Mouse (Mus musculus): ENCODE results near the gene Gja5. TPM values are rescaled to one million over a fixed set of nuclear protein-coding genes. Genes with fewer than 3 reads are reported as not detected.

Gja5 gene
- polyA plus RNA-seq, 1 experiment from 2014 or later, result 113 TPM

GRCm38 (mm10) chr3:96937606-96938005, 33.1 kb downstream of the Gja5 start:
- Histone ChIP-seq H3K4me1 (peaks cover 12% of the 10 kb centered on the region; the same call in 1 of the 2 replicates), H3K36me3 (no peaks in the 10 kb centered on the region), H3K4me2 (no peak overlapping the region), H3K9ac (0 out of 2 replicates have a peak overlapping the region, but pooled peaks have one; percentile 6), H3K27me3 (replicated peaks) (peaks cover 42% of the 10 kb centered on the region), H3K4me3 (no peak overlapping the region), H3K9me3 (no peaks in the 10 kb centered on the region), H3K27ac (replicated peaks) (no peak overlapping the region)
- WGBS, result 39% methylated on average over 5 of the region's 5 CpGs
- no peak for ATAC-seq (ENCODE audit: extremely low read depth, insufficient number of reproducible peaks, low FRiP score, low TSS enrichment)

- Histone ChIP-seq H3K27me3 (replicated peaks) (peaks cover 36% of the 10 kb centered on the region), H3K4me1 (peaks cover 12% of the 10 kb centered on the region; the same call in 1 of the 2 replicates), H3K27ac (replicated peaks) (no peak overlapping the region), H3K4me3 (peak overlapping the region; percentile 23; the same call in 1 of the 2 replicates), H3K4me2 (peak overlapping the region; percentile 54), H3K36me3 (no peaks in the 10 kb centered on the region), H3K9ac (no peak overlapping the region), H3K9me3 (peaks cover 9% of the 10 kb centered on the region; the same call in 1 of the 2 replicates)
- 6% methylated on average over 11 of the region's 11 CpGs for WGBS
- 0 out of 2 replicates have a peak, but pooled peaks have one; percentile 45 for ATAC-seq (ENCODE audit: extremely low read depth, insufficient number of reproducible peaks, low FRiP score, low TSS enrichment)
Measured at GRCm38 (mm10) chr3:96938738-96939137, 34.2 kb downstream of the Gja5 start.

GRCm38 (mm10) chr3:96942706-96943105, 38.2 kb downstream of the Gja5 start:
- Histone ChIP-seq H3K27me3 (replicated peaks) (peaks cover 6% of the 10 kb centered on the region), H3K9ac (no peak overlapping the region), H3K4me2 (no peak overlapping the region), H3K4me3 (no peak overlapping the region), H3K27ac (replicated peaks) (no peak overlapping the region), H3K9me3 (peaks cover 9% of the 10 kb centered on the region; the same call in 1 of the 2 replicates), H3K36me3 (no peaks in the 10 kb centered on the region), H3K4me1 (peaks cover 12% of the 10 kb centered on the region; the same call in 1 of the 2 replicates)
- no peak for ATAC-seq (ENCODE audit: extremely low read depth, insufficient number of reproducible peaks, low FRiP score, low TSS enrichment)
- WGBS, result 80% methylated on average over 2 of the region's 2 CpGs

GRCm38 (mm10) chr3:96953489-96954233, 49.2 kb downstream of the Gja5 start:
- ATAC-seq (ENCODE audit: extremely low read depth, insufficient number of reproducible peaks, low FRiP score, low TSS enrichment), result peak; percentile 71
- Histone ChIP-seq H3K9me3 (no peaks in the 10 kb centered on the region), H3K4me3 (peak overlapping the region; percentile 1; the same call in 1 of the 2 replicates), H3K9ac (peak overlapping the region; percentile 44; the same call in 1 of the 2 replicates), H3K27ac (replicated peaks) (peak overlapping the region; percentile 77), H3K4me1 (peaks cover 20% of the 10 kb centered on the region), H3K27me3 (replicated peaks) (no peaks in the 10 kb centered on the region), H3K36me3 (no peaks in the 10 kb centered on the region), H3K4me2 (peak overlapping the region; percentile 53)
- 27% methylated on average over 14 of the region's 14 CpGs for WGBS

GRCm38 (mm10) chr3:96960597-96960996, 56.1 kb downstream of the Gja5 start:
- peak overlapping the region; percentile 57 for H3K4me2 ChIP-seq
- peak overlapping the region; percentile 52; the same call in 1 of the 2 replicates for H3K9ac ChIP-seq
- WGBS, result 12% methylated on average over 8 of the region's 8 CpGs

GRCm38 (mm10) chr3:96963088-96964034, 58.9 kb downstream of the Gja5 start:
- H3K27me3 ChIP-seq (replicated peaks), result no peaks in the 10 kb centered on the region
- no peak overlapping the region for H3K4me2 ChIP-seq
- no peak overlapping the region for H3K4me3 ChIP-seq
- no peak overlapping the region for H3K9ac ChIP-seq
- 65% methylated on average over 12 of the region's 12 CpGs for WGBS
- H3K27ac ChIP-seq (replicated peaks), result no peak overlapping the region
- H3K4me1 ChIP-seq, result peaks cover 20% of the 10 kb centered on the region
- no peak for ATAC-seq (ENCODE audit: extremely low read depth, insufficient number of reproducible peaks, low FRiP score, low TSS enrichment)
- H3K36me3 ChIP-seq, result no peaks in the 10 kb centered on the region
- no peaks in the 10 kb centered on the region for H3K9me3 ChIP-seq

More at GRCm38 (mm10) chr3:96960597-96960996, 56.1 kb downstream of the Gja5 start:
- peak overlapping the region; percentile 61 for H3K27ac ChIP-seq (replicated peaks)
- H3K4me1 ChIP-seq, result peaks cover 20% of the 10 kb centered on the region
- no peaks in the 10 kb centered on the region for H3K36me3 ChIP-seq
- no peaks in the 10 kb centered on the region for H3K9me3 ChIP-seq
- H3K27me3 ChIP-seq (replicated peaks), result no peaks in the 10 kb centered on the region
- H3K4me3 ChIP-seq, result no peak overlapping the region
- no peak for ATAC-seq (ENCODE audit: extremely low read depth, insufficient number of reproducible peaks, low FRiP score, low TSS enrichment)

- H3K27me3 ChIP-seq (replicated peaks), result peaks cover 3% of the 10 kb centered on the region
- H3K4me3 ChIP-seq, result no peak overlapping the region
- peak overlapping the region; percentile 91 for H3K27ac ChIP-seq (replicated peaks)
- H3K9me3 ChIP-seq, result no peaks in the 10 kb centered on the region
- 5% methylated on average over 7 of the region's 7 CpGs for WGBS
- H3K36me3 ChIP-seq, result no peaks in the 10 kb centered on the region
- peak; percentile 46; the same call in 1 of the 2 replicates for ATAC-seq (ENCODE audit: extremely low read depth, insufficient number of reproducible peaks, low FRiP score, low TSS enrichment)
- H3K4me2 ChIP-seq, result peak overlapping the region; percentile 20; the same call in 1 of the 2 replicates
- peaks cover 43% of the 10 kb centered on the region for H3K4me1 ChIP-seq
- H3K9ac ChIP-seq, result peak overlapping the region; percentile 35; the same call in 1 of the 2 replicates
Measured at GRCm38 (mm10) chr3:96970986-96971385, 66.5 kb downstream of the Gja5 start.

- H3K36me3 ChIP-seq, result no peaks in the 10 kb centered on the region
- H3K4me1 ChIP-seq, result peaks cover 57% of the 10 kb centered on the region
- no peak for ATAC-seq (ENCODE audit: extremely low read depth, insufficient number of reproducible peaks, low FRiP score, low TSS enrichment)
- no peak overlapping the region for H3K27ac ChIP-seq (replicated peaks)
- peaks cover 9% of the 10 kb centered on the region for H3K27me3 ChIP-seq (replicated peaks)
- H3K9ac ChIP-seq, result no peak overlapping the region
- H3K4me2 ChIP-seq, result no peak overlapping the region
- no peak overlapping the region for H3K4me3 ChIP-seq
- H3K9me3 ChIP-seq, result no peaks in the 10 kb centered on the region
- WGBS, result 79% methylated on average over 7 of the region's 7 CpGs
Measured at GRCm38 (mm10) chr3:96974467-96974866, 70.0 kb downstream of the Gja5 start.

GRCm38 (mm10) chr3:96975628-96976027, 71.1 kb downstream of the Gja5 start:
- Histone ChIP-seq H3K4me3 (no peak overlapping the region), H3K4me2 (no peak overlapping the region), H3K36me3 (no peaks in the 10 kb centered on the region), H3K27ac (replicated peaks) (no peak overlapping the region), H3K4me1 (peaks cover 50% of the 10 kb centered on the region), H3K9me3 (no peaks in the 10 kb centered on the region), H3K27me3 (replicated peaks) (peaks cover 9% of the 10 kb centered on the region), H3K9ac (no peak overlapping the region; the same call in 1 of the 2 replicates)
- WGBS, result 60% methylated on average over 10 of the region's 10 CpGs
- no peak for ATAC-seq (ENCODE audit: extremely low read depth, insufficient number of reproducible peaks, low FRiP score, low TSS enrichment)

- no peak for ATAC-seq (ENCODE audit: extremely low read depth, insufficient number of reproducible peaks, low FRiP score, low TSS enrichment)
- no peak overlapping the region for H3K4me3 ChIP-seq
- H3K27ac ChIP-seq (replicated peaks), result no peak overlapping the region
- no peak overlapping the region for H3K4me2 ChIP-seq
- H3K27me3 ChIP-seq (replicated peaks), result peaks cover 12% of the 10 kb centered on the region
- H3K4me1 ChIP-seq, result peaks cover 36% of the 10 kb centered on the region
- H3K9ac ChIP-seq, result no peak overlapping the region
- H3K36me3 ChIP-seq, result no peaks in the 10 kb centered on the region
- no peaks in the 10 kb centered on the region for H3K9me3 ChIP-seq
- WGBS, result 87% methylated on average over 2 of the region's 2 CpGs
Measured at GRCm38 (mm10) chr3:96977507-96977906, 73.0 kb downstream of the Gja5 start.

GRCm38 (mm10) chr3:96978469-96978868, 74.0 kb downstream of the Gja5 start:
- no peak overlapping the region for H3K4me3 ChIP-seq
- peaks cover 12% of the 10 kb centered on the region for H3K27me3 ChIP-seq (replicated peaks)
- no peaks in the 10 kb centered on the region for H3K36me3 ChIP-seq
- no peak overlapping the region for H3K4me2 ChIP-seq
- H3K9me3 ChIP-seq, result no peaks in the 10 kb centered on the region
- WGBS, result 53% methylated on average over 6 of the region's 6 CpGs
- H3K27ac ChIP-seq (replicated peaks), result no peak overlapping the region
- H3K4me1 ChIP-seq, result peaks cover 35% of the 10 kb centered on the region
- no peak overlapping the region for H3K9ac ChIP-seq
- no peak for ATAC-seq (ENCODE audit: extremely low read depth, insufficient number of reproducible peaks, low FRiP score, low TSS enrichment)
